Mouse (Mus musculus) neural tube, embryonic 11.5 days (tissue): ENCODE data around the gene 1700029J07Rik. TPM values are rescaled to one million over a fixed set of nuclear protein-coding genes. Genes with fewer than 3 reads are reported as not detected.

Source experiments
- ATAC-seq: fragments of 200-750 bp; cut with Nextera tagmentation; 2 replicates; pipeline ENCODE4 v1.8.0; 2017; ENCODE audit warnings: moderate number of reproducible peaks, mild to moderate bottlenecking, moderate TSS enrichment, moderate library complexity; ENCODE audit not compliant: insufficient read depth, low FRiP score, low TSS enrichment
- DNase-seq: peaks from one replicate; pipeline ENCODE4 v3.0.0-alpha.2; 2015; ENCODE audit warnings: low spot score
- H3K27ac ChIP-seq: fragments of 300-500 bp; sonication (generic); 2 replicates; pipeline ENCODE4 v1.5.1; 2014; ENCODE audit warnings: low read depth, mild to moderate bottlenecking, low read length
- H3K27me3 ChIP-seq: fragments of 300-500 bp; sonication (generic); 2 replicates; pipeline ENCODE4 v1.6.1; 2014; ENCODE audit warnings: mild to moderate bottlenecking, low read length, mixed read lengths; ENCODE audit not compliant: control insufficient read depth, insufficient read depth
- H3K36me3 ChIP-seq: fragments of 300-500 bp; sonication (generic); 2 replicates; pipeline ENCODE4 v1.6.1; 2014; ENCODE audit warnings: mild to moderate bottlenecking, low read length, moderate library complexity, mixed read lengths; ENCODE audit not compliant: control insufficient read depth, insufficient read depth
- H3K4me1 ChIP-seq: fragments of 300-500 bp; sonication (generic); 2 replicates; pipeline ENCODE4 v1.6.1; 2014; ENCODE audit warnings: low read length, mixed read lengths; ENCODE audit not compliant: control insufficient read depth, insufficient read depth
- H3K4me2 ChIP-seq: fragments of 300-500 bp; sonication (generic); 2 replicates; pipeline ENCODE4 v1.6.1; 2014; ENCODE audit warnings: low read depth, mild to moderate bottlenecking, moderate library complexity
- H3K4me3 ChIP-seq: fragments of 300-500 bp; sonication (generic); 2 replicates; pipeline ENCODE4 v1.5.1; 2014; ENCODE audit warnings: low read depth, low read length
- H3K9ac ChIP-seq: fragments of 300-500 bp; sonication (generic); 2 replicates; pipeline ENCODE4 v1.6.1; 2014; ENCODE audit warnings: mild to moderate bottlenecking, low read length
- H3K9me3 ChIP-seq: fragments of 300-500 bp; sonication (generic); 2 replicates; pipeline ENCODE4 v1.6.1; 2016; ENCODE audit warnings: low read length; ENCODE audit not compliant: control insufficient read depth
- WGBS: fragments of 180-500 bp; shearing (Covaris S2); extraction: QIAGEN DNeasy Blood & Tissue Kit; methylation state at CpG from one replicate; pipeline ENCODE4 v1.1.7; 2014; 5-methylcytosine and 5-hydroxymethylcytosine counted together
- polyA plus RNA-seq: library from polyadenylated mRNA; unstranded; fragments of >200 nt; fragmentation: Nextera tagmentation; extraction: Ambion mirVana; gene quantifications from 2 replicates; pipeline ENCODE4 v1.2.1, GENCODE M21; 2014

Gene 1700029J07Rik
- polyA plus RNA-seq, 1 experiment from 2014 or later = 2.3 TPM

GRCm38 (mm10) chr8:45975837-45976468 lies 901 bp upstream of the 1700029J07Rik start:
- H3K27ac ChIP-seq = no peak overlapping the region
- H3K9me3 ChIP-seq = no peaks in the 10 kb centered on the region
- peaks cover 9% of the 10 kb centered on the region for H3K4me1 ChIP-seq
- DNase-seq = no peak
- no peaks in the 10 kb centered on the region for H3K27me3 ChIP-seq
- peak overlapping the region; percentile 53 for H3K9ac ChIP-seq
- H3K36me3 ChIP-seq = no peaks in the 10 kb centered on the region
- H3K4me3 ChIP-seq = peak overlapping the region; percentile 44
- 68% methylated on average over 11 of the region's 11 CpGs for WGBS
- peak overlapping the region; percentile 71 for H3K4me2 ChIP-seq
- ATAC-seq = no peak

GRCm38 (mm10) chr8:45973988-45974505 lies 1.0 kb downstream of the 1700029J07Rik start:
- no peak for ATAC-seq
- H3K9ac ChIP-seq = no peak overlapping the region
- no peaks in the 10 kb centered on the region for H3K27me3 ChIP-seq
- H3K9me3 ChIP-seq = no peaks in the 10 kb centered on the region
- no peaks in the 10 kb centered on the region for H3K36me3 ChIP-seq
- WGBS = 71% methylated on average over 8 of the region's 8 CpGs
- peaks cover 9% of the 10 kb centered on the region for H3K4me1 ChIP-seq
- H3K27ac ChIP-seq = no peak overlapping the region
- no peak for DNase-seq
- H3K4me2 ChIP-seq = peak overlapping the region; percentile 71
- no peak overlapping the region for H3K4me3 ChIP-seq

- no peaks in the 10 kb centered on the region for H3K27me3 ChIP-seq
- 94% methylated on average over 12 of the region's 12 CpGs for WGBS
- H3K4me1 ChIP-seq = peaks cover 7% of the 10 kb centered on the region
- H3K4me2 ChIP-seq = no peak overlapping the region
- no peak overlapping the region for H3K9ac ChIP-seq
- H3K27ac ChIP-seq = no peak overlapping the region
- ATAC-seq (no peak), DNase-seq (no peak)
- no peaks in the 10 kb centered on the region for H3K36me3 ChIP-seq
- no peaks in the 10 kb centered on the region for H3K9me3 ChIP-seq
- no peak overlapping the region for H3K4me3 ChIP-seq
These were observed 4.2 kb downstream of the 1700029J07Rik start for GRCm38 (mm10) chr8:45970894-45971293.

GRCm38 (mm10) chr8:45950622-45951021 lies 24.4 kb downstream of the 1700029J07Rik start:
- H3K9ac ChIP-seq = no peak overlapping the region

GRCm38 (mm10) chr8:45946283-45946682 lies 28.8 kb downstream of the 1700029J07Rik start:
- ATAC-seq = no peak
- Histone ChIP-seq H3K9me3 (no peaks in the 10 kb centered on the region), H3K9ac (no peak overlapping the region), H3K4me2 (no peak overlapping the region), H3K27me3 (no peaks in the 10 kb centered on the region), H3K36me3 (no peaks in the 10 kb centered on the region), H3K4me1 (no peaks in the 10 kb centered on the region), H3K4me3 (no peak overlapping the region), H3K27ac (no peak overlapping the region)
- WGBS = 92% methylated on average over 4 of the region's 4 CpGs
- no peak for DNase-seq

More at GRCm38 (mm10) chr8:45950622-45951021, 24.4 kb downstream of the 1700029J07Rik start:
- Histone ChIP-seq H3K4me1 (no peaks in the 10 kb centered on the region), H3K27ac (no peak overlapping the region), H3K27me3 (no peaks in the 10 kb centered on the region), H3K9me3 (no peaks in the 10 kb centered on the region), H3K4me2 (no peak overlapping the region), H3K36me3 (no peaks in the 10 kb centered on the region), H3K4me3 (no peak overlapping the region)
- DNase-seq = no peak
- no peak for ATAC-seq
- WGBS = 57% methylated on average over 2 of the region's 2 CpGs

- DNase-seq (no peak), ATAC-seq (no peak)
- Histone ChIP-seq H3K4me2 (no peak overlapping the region), H3K36me3 (no peaks in the 10 kb centered on the region), H3K27ac (no peak overlapping the region), H3K9ac (no peak overlapping the region), H3K4me3 (no peak overlapping the region), H3K9me3 (no peaks in the 10 kb centered on the region), H3K27me3 (no peaks in the 10 kb centered on the region), H3K4me1 (no peaks in the 10 kb centered on the region)
- WGBS = 93% methylated on average over 9 of the region's 9 CpGs
These were observed 38.1 kb downstream of the 1700029J07Rik start for GRCm38 (mm10) chr8:45936986-45937385.

- Histone ChIP-seq H3K9ac (peak within 1 kb of the TSS; percentile 27; the same call in 1 of the 2 replicates), H3K9me3 (no peaks in the 10 kb centered on the region), H3K4me3 (peak within 1 kb of the TSS; percentile 21), H3K4me1 (no peaks in the 10 kb centered on the region), H3K4me2 (peak within 1 kb of the TSS; percentile 47), H3K36me3 (no peaks in the 10 kb centered on the region), H3K27me3 (no peaks in the 10 kb centered on the region), H3K27ac (no peak within 1 kb of the TSS)
- DNase-seq (peak; percentile 96), ATAC-seq (peak; percentile 81)
- 3% methylated on average over 23 of the region's 23 CpGs for WGBS
These were observed 40.5 kb downstream of the 1700029J07Rik start, which contains the start of gene Ccdc110 for GRCm38 (mm10) chr8:45934582-45935014. Gene Ccdc110, plus strand, starts transcription at chr8:45934619.

GRCm38 (mm10) chr8:45922116-45922515 lies 52.9 kb downstream of the 1700029J07Rik start:
- Histone ChIP-seq H3K4me2 (no peak overlapping the region), H3K36me3 (no peaks in the 10 kb centered on the region), H3K27ac (no peak overlapping the region), H3K27me3 (no peaks in the 10 kb centered on the region), H3K9ac (no peak overlapping the region), H3K4me1 (no peaks in the 10 kb centered on the region), H3K4me3 (no peak overlapping the region), H3K9me3 (no peaks in the 10 kb centered on the region)
- DNase-seq (no peak), ATAC-seq (no peak)
- 94% methylated on average over 7 of the region's 7 CpGs for WGBS

- 91% methylated on average over 7 of the region's 7 CpGs for WGBS
- Histone ChIP-seq H3K36me3 (no peaks in the 10 kb centered on the region), H3K27ac (no peak overlapping the region), H3K4me1 (no peaks in the 10 kb centered on the region), H3K27me3 (no peaks in the 10 kb centered on the region), H3K9me3 (no peaks in the 10 kb centered on the region), H3K4me2 (no peak overlapping the region), H3K4me3 (no peak overlapping the region), H3K9ac (no peak overlapping the region)
- DNase-seq (no peak), ATAC-seq (no peak)
These were observed 54.7 kb downstream of the 1700029J07Rik start for GRCm38 (mm10) chr8:45920392-45920791.
